In genomic region chr3:52290811-52291210, GRCm38 (mm10) we compare ENCODE assay signal across 19 mouse cellular contexts. TPM values are rescaled to one million over a fixed set of nuclear protein-coding genes. Genes with fewer than 3 reads are reported as not detected.
A peak's percentile ranks its signal among the peaks of the same experiment; 100 is the strongest.
DNase-seq lines count a peak whose midpoint lies in the region; TF ChIP-seq lines count a peak whose summit lies in the region.
"Had no signal": no experiment of that assay in that cellular context is flagged by ENCODE, and none has a peak within 500 bp of the region (broad histone marks: within the 10 kb centered on the region; RNA-seq: fewer than 3 reads in every experiment).

No protein-coding gene starts in this region.

- TF ChIP-seq CTCF in liver, adult 2 months (IDR thresholded peaks at IDR 0.05; ENCODE audit: low read depth, low read length), result no peak

- no peak overlapping the region for H3K4me3 ChIP-seq in liver, adult 2 months (ENCODE audit: insufficient read depth, low read depth, low read length)
- H3K4me3 ChIP-seq: forebrain, embryonic 10.5 days; forebrain, embryonic 13.5 days; hindbrain, embryonic 10.5 days; hindbrain, embryonic 13.5 days had no signal

- peaks cover 55% of the 10 kb centered on the region for H3K79me2 ChIP-seq in liver, adult 2 months (ENCODE audit: control insufficient read depth, insufficient read depth, low read length)

- peaks cover 38% of the 10 kb centered on the region for H3K4me1 ChIP-seq in liver, adult 2 months (ENCODE audit: control insufficient read depth, insufficient read depth, low read length)

- WGBS in liver, adult 2 months, result 22% methylated on average over 2 of the region's 2 CpGs

- no peaks in the 10 kb centered on the region for H3K27me3 ChIP-seq in liver, adult 2 months (ENCODE audit: control insufficient read depth, insufficient read depth, low read length)
- H3K27me3 ChIP-seq: forebrain, embryonic 13.5 days; hindbrain, embryonic 13.5 days had no signal

- no peak overlapping the region for H3K9ac ChIP-seq in liver, adult 2 months (ENCODE audit: low read depth, low read length)
- H3K9ac ChIP-seq: forebrain, embryonic 13.5 days; hindbrain, embryonic 13.5 days had no signal

- intact Hi-C loops in heart, postnatal 14 days (cut with DNase I), result no loop called here

- H3K27ac ChIP-seq in liver, adult 2 months (replicated peaks; ENCODE audit: insufficient read depth, low read depth, low read length), result peak overlapping the region; percentile 35
- H3K27ac ChIP-seq: forebrain, embryonic 10.5 days; forebrain, embryonic 13.5 days; hindbrain, embryonic 10.5 days; hindbrain, embryonic 13.5 days had no signal

- DNase-seq in heart, adult 11 months, result peak; percentile 68
- no peak for DNase-seq in heart, postnatal 14 days
- peak; percentile 46 to 58 for DNase-seq in kidney, adult 8-10 months
- DNase-seq in kidney, postnatal 14 days, result no peak
- peak; percentile 99 for DNase-seq in liver, adult 2 months (ENCODE audit: extremely low read depth, low read depth, low spot score)
- DNase-seq in liver, result no peak
- DNase-seq in urinary bladder, postnatal 36 days (ENCODE audit: low spot score in 2 of 2), result no peak
- DNase-seq: adrenal gland, adult 8-10 months; adrenal gland, postnatal 25 days; cerebellum, adult 18-20 months; cerebellum, adult 9-10 months; cerebellum, postnatal 14 days; gastrocnemius, postnatal 10 days; gastrocnemius, postnatal 36 days; heart, postnatal 36 days had no signal

- no peak for TF ChIP-seq POLR2A in liver, adult 2 months (IDR thresholded peaks at IDR 0.05; ENCODE audit: extremely low read depth, insufficient read depth, low read length)

- no peaks in the 10 kb centered on the region for H3K36me3 ChIP-seq in liver, adult 2 months (ENCODE audit: control insufficient read depth, insufficient read depth, low read length)
- H3K36me3 ChIP-seq: forebrain, embryonic 10.5 days; hindbrain, embryonic 10.5 days; hindbrain, embryonic 13.5 days had no signal

RNA-seq across cellular contexts. Expression of gene Foxo1, which starts 22.7 kb away (rescaled TPM):
- 10 to 100 TPM; 13.6 to 15.7 TPM for total RNA-seq in heart, postnatal 14 days (2021)
- 6.5 and 10.3 TPM in 2 replicates for total RNA-seq in liver, adult 2 months (2014; rRNA removed)
- polyA plus RNA-seq in liver, adult 2 months (2012; rRNA removed), result 5.8 and 7.4 TPM in 2 replicates

Comparison
In these comparisons a context has a peak if more than half of its experiments do, and no peak if none do; other contexts are left out.
1. DNase-seq: peak in heart, adult 11 months (single experiment), kidney, adult 8-10 months (2 of 2) and liver, adult 2 months (single experiment); none in heart, postnatal 14 days (0 of 2), kidney, postnatal 14 days (single experiment), liver (single experiment) and urinary bladder, postnatal 36 days (0 of 2).